Mouse (Mus musculus): ENCODE measurements around the gene H2-Q1.
"Not testable (repeated sequence)": the region's sequence is repeated elsewhere in the genome, so short reads cannot be mapped to it uniquely, and the experiment has no call there.

H2-Q1 gene

DNA sequence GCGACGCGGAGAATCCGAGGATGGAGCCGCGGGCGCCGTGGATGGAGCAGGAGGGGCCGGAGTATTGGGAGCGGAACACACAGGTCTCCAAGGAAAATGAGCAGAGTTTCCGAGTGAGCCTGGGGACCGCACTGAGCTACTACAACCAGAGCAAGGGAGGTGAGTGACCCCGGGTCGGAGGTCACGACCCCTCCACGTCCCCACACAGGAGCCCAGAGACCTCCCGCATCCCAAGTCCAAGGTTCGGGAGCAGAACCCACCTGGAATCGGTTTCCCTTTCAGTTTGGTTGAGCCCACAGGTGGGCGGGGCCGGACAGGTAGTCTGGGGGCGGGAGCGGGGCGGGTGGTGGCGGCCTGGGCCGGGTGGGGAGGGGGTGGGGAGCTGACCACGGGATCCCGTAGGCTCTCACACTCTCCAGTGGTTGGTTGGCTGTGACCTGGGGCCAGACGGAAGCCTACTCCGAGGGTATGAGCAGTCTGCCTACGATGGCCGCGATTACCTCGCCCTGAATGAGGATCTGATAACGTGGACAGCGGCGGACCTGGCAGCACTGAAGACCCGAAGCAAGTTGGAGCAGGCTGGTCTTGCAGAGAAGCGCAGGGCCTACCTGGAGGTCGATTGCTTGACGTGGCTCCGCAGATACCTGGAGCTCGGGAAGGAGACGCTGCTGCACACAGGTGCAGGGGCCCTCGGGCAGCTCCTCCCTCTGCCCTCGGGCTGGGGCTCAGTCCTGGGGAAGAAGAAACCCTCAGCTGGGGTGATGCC is 22.7 kb downstream of the H2-Q1 start:
- DNase-seq, result peak in 1 of 2 experiments; percentile 43

DNA sequence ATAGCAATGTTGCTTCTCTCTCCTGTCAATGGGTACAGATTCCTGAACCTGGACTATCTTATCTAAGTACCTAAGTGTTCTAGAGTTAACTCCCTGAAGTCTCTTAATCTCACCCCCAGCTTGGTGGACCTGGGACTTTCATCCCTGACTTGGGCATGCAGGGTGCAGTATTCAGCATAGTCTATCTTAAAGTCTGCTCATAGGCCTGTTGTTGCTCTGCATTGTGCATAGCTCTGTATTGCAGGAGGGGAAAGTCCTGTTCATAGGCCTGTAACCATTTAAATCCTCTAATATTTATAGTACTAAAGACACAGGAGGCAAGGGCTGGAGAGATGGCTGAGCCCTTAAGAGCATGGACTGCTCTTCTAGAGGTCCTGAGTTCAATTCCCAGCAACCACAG is 27.5 kb downstream of the H2-Q1 start:
- DNase-seq, result not testable (repeated sequence)

DNA sequence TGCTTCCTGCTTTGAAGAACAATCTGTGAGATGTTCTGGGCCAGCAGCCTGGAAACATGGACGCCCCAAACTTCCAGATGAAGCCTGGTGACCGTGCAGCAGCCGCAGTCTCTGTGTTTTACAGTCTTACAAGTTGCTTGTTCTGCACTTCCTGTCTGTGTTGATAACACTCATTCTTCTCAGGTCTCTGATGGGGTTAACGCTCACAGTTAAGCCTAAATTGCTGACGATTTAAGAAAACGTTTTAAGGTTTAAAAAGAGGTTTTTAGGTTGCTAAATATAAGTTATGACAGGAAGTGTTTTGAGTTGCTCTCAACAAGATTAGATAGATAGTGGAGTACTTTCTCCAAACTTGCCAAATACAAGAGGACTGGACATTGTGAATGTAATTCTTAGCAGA is 33.1 kb downstream of the H2-Q1 start:
- DNase-seq, result not testable (repeated sequence)

- DNase-seq, result no peak
Observed at GRCm38 (mm10) chr17:35354071-35354470, 33.9 kb downstream of the H2-Q1 start.

DNA sequence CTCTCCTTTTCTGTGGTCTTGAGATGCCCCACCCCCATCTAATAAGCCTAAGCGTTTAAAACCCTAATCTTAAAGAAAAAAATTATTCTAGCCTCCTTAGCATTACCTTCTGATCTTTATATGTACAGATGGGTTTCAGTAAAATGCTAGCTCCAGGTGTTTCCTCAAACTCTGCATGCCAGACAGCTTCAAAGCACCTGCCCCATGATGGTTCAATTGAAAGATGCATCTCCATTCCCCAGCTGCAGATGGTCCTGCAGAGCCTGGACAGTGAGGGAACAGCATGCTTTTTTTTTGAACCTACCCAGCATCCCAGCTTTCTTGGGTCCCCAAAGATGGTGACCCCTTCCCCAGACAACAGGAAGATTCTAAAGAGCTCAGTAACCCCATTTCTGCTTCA is 36.9 kb downstream of the H2-Q1 start:
- peak in 1 of 2 experiments; percentile 65 for DNase-seq

DNA sequence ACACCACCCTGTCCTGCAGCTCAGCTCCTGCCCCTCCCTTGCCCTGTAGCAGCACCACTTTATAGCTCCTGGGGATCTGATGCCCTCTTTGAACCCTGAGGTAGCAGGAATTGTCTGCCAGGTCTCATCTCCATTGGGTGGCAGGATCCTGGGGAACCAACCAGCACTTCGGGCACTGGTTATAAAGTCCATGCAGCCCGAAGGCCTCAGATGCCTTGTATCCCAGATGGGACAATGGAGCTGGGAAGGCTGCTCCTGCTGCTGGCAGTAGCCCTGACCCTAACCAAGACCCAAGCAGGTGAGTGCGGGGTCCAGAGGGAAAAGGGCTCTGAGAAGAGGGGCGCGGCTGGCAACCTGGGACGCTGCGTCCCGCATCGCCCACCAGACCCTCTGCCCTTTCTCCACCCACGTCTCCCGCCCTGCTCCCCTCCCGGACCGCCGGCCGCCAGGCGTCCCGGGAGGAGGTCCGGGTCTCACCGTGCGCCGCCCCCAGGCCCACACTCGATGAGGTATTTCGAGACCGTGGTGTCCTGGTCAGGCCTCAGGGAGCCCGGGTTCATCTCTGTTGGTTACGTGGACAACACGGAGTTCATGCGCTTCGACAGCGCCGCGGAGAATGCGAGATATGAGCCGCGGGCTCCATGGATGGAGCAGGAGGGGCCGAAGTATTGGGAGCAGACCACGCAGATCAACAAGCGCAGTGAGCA is 38.7 kb downstream of the H2-Q1 start:
- no peak for DNase-seq

GRCm38 (mm10) chr17:35359470-35359862 is 39.3 kb downstream of the H2-Q1 start:
- no peak for DNase-seq
